Mouse (Mus musculus): ENCODE measurements around the gene Gas2l3.

- TF ChIP-seq CTCF (IDR thresholded peaks at IDR 0.05; ENCODE audit: control insufficient read depth, insufficient read depth, insufficient replicate concordance, low read depth, low read length) (no peak), POLR2A (IDR thresholded peaks at IDR 0.05; ENCODE audit: control insufficient read depth, low read depth, low read length) (no peak)
Observed at GRCm38 (mm10) chr10:89483113-89483512, 39.3 kb upstream of the Gas2l3 start.
